Mouse (Mus musculus): ENCODE measurements at regions not wholly inside any gene's neighbourhood (a gene's known extent, or its start where the extent isn't known, plus 50 kb on each side); places are given as distances from the start of the nearest gene placed in this dataset.

DNA sequence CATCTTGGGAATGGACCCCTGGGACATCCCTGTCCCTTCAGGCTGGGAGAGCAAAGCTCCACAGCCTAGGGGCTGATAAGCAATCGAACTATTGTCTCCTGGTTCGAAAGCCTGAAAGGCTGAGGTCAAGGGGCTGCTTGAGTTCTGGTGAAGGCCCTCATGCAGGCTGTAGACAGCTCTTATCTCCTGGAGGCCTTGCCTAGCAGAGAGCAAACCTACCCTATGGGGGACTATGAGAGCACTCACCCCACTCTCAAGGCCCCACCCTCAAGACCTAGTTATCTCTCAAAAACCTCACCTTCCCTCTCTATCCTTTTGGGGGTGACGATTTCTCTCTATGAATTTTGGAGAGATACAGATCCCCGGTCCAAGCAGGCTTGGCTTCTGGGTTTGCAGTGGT lies 92.8 kb downstream of the Gadd45g start:
- Histone ChIP-seq H3K9me3 (replicated peaks) (no peaks in the 10 kb centered on the region), H3K4me3 (no peak overlapping the region), H3K27me3 (ENCODE audit: low read depth, poor library complexity, severe bottlenecking) (no peaks in the 10 kb centered on the region), H3K27ac (no peak overlapping the region), H3K36me3 (no peaks in the 10 kb centered on the region), H3K4me1 (peaks cover 18% of the 10 kb centered on the region)
- no peak for DNase-seq (ENCODE audit: low spot score)
- WGBS = 89% methylated on average over 4 of the region's 4 CpGs

DNA sequence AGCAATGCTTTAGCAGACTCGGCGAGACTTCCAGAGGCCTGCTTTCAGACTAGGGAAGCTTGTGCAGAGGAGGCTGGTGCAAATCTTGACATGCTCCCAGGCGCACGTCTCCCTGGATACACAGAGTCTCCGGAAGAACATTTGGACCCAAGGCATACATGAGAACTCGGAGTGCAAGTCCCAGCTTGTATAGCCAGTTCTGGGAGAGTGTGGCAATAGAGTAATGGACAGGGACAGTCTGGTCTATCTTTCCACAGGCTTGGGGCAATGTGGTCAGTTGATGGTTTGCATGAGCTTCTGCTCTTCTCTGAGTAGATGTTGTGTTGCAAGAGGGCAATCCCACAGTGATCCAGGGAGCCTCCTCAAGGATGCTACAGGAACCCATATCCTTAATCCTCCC lies 93.2 kb downstream of the Gadd45g start:
- Histone ChIP-seq H3K36me3 (no peaks in the 10 kb centered on the region), H3K27me3 (ENCODE audit: low read depth, poor library complexity, severe bottlenecking) (no peaks in the 10 kb centered on the region), H3K27ac (no peak overlapping the region), H3K4me1 (peaks cover 18% of the 10 kb centered on the region), H3K4me3 (no peak overlapping the region), H3K9me3 (replicated peaks) (no peaks in the 10 kb centered on the region)
- DNase-seq (ENCODE audit: low spot score) = no peak
- WGBS = 95% methylated on average over 6 of the region's 6 CpGs

DNA sequence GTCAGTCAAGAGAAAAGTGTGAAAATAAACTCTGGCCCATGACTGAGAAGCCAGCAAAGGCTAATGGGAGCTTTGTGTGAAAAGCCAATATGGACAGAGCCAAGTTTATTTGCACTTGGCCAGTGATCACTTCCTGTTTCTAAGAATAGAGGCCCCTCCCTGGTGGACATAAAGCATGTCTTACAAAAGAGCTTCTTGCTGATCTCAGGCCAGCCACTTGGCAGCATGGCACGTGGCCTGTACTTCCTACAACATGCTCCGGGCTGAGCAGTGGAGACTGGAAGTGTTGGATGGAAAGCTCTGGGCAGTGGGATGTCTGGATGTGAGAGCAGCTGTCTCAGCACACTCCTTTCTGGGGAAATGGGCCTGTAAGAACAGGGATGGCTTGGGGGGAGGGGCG lies 99.7 kb downstream of the Gadd45g start:
- no peaks in the 10 kb centered on the region for H3K27me3 ChIP-seq (ENCODE audit: low read depth, poor library complexity, severe bottlenecking)
- no peak overlapping the region for H3K27ac ChIP-seq
- H3K4me1 ChIP-seq = peaks cover 27% of the 10 kb centered on the region
- 81% methylated on average over 3 of the region's 3 CpGs for WGBS
- H3K36me3 ChIP-seq = no peaks in the 10 kb centered on the region
- H3K4me3 ChIP-seq = no peak overlapping the region
- DNase-seq (ENCODE audit: low spot score) = no peak
- no peaks in the 10 kb centered on the region for H3K9me3 ChIP-seq (replicated peaks)

DNA sequence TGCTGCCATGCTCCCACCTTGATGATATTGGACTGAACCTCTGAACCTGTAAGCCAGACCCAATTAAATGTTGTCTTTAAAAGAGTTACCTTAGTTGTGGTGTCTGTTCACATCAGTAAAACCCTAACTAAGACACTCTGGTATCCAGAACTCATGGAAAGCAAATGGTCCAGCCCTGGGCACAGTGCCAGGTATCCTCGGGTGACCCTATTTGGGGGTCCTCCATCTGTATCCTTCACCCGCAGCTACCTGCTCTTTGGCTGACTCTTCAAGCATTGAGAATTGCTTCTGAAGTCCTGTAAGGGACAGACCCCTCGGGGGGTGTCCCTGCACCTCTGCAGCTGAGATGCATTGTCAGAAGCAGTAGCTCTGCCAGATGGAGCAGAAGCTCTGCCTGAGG lies 102.4 kb downstream of the Gadd45g start:
- H3K27ac ChIP-seq = no peak overlapping the region
- WGBS = 91% methylated on average over 3 of the region's 3 CpGs
- H3K27me3 ChIP-seq (ENCODE audit: low read depth, poor library complexity, severe bottlenecking) = no peaks in the 10 kb centered on the region
- peaks cover 46% of the 10 kb centered on the region for H3K4me1 ChIP-seq
- H3K4me3 ChIP-seq = no peak overlapping the region
- no peaks in the 10 kb centered on the region for H3K9me3 ChIP-seq (replicated peaks)
- DNase-seq (ENCODE audit: low spot score) = no peak
- H3K36me3 ChIP-seq = no peaks in the 10 kb centered on the region

DNA sequence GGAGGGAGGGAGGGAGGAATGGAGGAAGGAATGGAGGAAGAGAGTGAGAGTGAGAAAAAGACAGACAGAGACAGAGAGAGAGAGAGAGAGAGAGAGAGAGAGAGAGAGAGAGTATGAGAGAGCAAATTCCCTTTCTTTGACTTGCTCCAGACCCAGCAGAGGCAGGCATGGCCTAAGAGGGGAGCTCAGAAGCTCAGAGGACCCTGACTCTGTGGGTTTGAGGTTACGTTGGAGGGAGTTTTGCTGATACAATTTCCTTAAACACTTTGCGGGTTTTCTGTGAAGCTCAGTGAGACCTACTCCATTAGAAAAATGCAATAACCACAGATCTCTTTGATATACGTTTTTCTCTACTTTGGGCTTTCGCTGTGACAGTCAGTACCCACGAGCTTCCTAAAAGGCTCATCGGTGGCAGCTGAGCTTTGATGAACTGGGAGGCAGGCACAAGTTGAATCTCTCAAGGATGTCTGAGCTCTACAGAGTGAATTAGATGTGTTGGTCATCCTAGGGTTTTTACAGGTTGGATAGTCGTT lies 105.1 kb downstream of the Gadd45g start:
- no peaks in the 10 kb centered on the region for H3K9me3 ChIP-seq (replicated peaks)
- H3K27ac ChIP-seq = peak overlapping the region; percentile 36; the same call in 1 of the 2 replicates
- H3K4me3 ChIP-seq = no peak overlapping the region
- no peaks in the 10 kb centered on the region for H3K36me3 ChIP-seq
- DNase-seq (ENCODE audit: low spot score) = no peak
- 92% methylated on average over 7 of the region's 7 CpGs for WGBS
- H3K27me3 ChIP-seq (ENCODE audit: low read depth, poor library complexity, severe bottlenecking) = no peaks in the 10 kb centered on the region
- peaks cover 44% of the 10 kb centered on the region for H3K4me1 ChIP-seq

DNA sequence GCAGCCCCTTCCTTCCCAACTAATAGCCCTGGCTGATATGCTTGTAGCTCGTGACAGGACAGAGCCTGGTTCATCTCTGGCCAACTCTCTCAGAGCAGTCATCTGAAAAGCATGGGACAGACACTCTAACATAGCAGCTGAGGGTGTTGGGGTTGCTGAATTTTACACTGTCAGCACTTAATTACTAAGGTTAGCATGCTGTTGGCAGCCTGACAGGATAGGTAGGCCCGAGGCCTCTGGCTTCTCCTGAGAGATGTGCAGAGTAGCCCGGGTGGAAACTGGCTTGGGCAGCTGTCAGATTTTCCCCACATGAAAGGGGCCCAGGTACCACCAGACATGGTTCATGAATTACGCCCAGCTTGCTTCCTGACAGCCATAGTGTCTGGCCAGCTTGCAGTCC lies 106.6 kb downstream of the Gadd45g start:
- Histone ChIP-seq H3K4me1 (peaks cover 49% of the 10 kb centered on the region), H3K9me3 (replicated peaks) (no peaks in the 10 kb centered on the region), H3K4me3 (no peak overlapping the region), H3K36me3 (no peaks in the 10 kb centered on the region), H3K27ac (peak overlapping the region; percentile 36; the same call in 1 of the 2 replicates), H3K27me3 (ENCODE audit: low read depth, poor library complexity, severe bottlenecking) (no peaks in the 10 kb centered on the region)
- WGBS = 37% methylated on average over 4 of the region's 4 CpGs
- DNase-seq (ENCODE audit: low spot score) = no peak

DNA sequence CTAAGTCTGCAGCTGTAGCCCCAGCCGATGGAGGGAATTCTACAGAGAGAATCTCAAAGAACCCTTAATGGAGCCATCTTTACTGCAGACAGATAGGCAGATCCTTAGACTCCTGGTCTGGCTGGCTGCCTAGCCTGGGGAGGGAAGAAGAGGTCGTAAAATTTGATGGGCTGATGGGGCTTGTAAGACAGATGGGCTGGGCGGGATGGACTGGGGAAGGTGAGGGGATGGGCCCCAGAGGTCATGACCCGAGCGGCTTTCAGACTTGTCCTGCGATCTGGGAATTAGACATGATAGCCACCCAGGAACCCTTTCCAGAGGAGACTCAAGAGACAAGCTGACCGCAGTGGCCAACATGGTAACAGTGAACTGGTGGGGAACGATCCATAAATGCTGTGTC lies 107.1 kb downstream of the Gadd45g start:
- Histone ChIP-seq H3K4me3 (no peak overlapping the region), H3K27ac (0 out of 2 replicates have a peak overlapping the region, but pooled peaks have one; percentile 36), H3K9me3 (replicated peaks) (no peaks in the 10 kb centered on the region), H3K4me1 (peaks cover 52% of the 10 kb centered on the region), H3K36me3 (no peaks in the 10 kb centered on the region), H3K27me3 (ENCODE audit: low read depth, poor library complexity, severe bottlenecking) (no peaks in the 10 kb centered on the region)
- DNase-seq (ENCODE audit: low spot score) = no peak
- 24% methylated on average over 8 of the region's 8 CpGs for WGBS

DNA sequence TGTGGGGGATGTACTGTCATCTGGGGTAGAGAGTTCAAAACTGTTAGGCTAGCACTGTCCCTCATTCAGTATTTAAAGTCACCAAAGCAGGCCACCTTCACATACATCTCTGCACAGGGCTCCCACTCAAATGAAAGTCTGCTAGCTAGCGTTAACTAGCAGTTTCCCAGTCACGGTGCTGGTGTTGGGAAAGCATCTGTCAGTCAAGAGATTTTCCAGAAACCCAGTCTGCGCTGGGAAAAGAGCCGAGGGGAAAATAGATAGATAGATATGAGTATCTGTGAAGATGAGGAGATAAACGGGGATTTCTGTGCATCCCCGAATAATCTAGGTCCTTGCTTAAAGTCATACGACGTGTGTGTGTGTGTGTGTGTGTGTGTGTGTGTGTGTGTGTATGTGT lies 110.6 kb downstream of the Gadd45g start:
- Histone ChIP-seq H3K4me3 (no peak overlapping the region), H3K27ac (no peak overlapping the region), H3K27me3 (ENCODE audit: low read depth, poor library complexity, severe bottlenecking) (no peaks in the 10 kb centered on the region), H3K36me3 (no peaks in the 10 kb centered on the region), H3K9me3 (replicated peaks) (no peaks in the 10 kb centered on the region), H3K4me1 (peaks cover 31% of the 10 kb centered on the region)
- no peak for DNase-seq (ENCODE audit: low spot score)
- 66% methylated on average over 8 of the region's 8 CpGs for WGBS

DNA sequence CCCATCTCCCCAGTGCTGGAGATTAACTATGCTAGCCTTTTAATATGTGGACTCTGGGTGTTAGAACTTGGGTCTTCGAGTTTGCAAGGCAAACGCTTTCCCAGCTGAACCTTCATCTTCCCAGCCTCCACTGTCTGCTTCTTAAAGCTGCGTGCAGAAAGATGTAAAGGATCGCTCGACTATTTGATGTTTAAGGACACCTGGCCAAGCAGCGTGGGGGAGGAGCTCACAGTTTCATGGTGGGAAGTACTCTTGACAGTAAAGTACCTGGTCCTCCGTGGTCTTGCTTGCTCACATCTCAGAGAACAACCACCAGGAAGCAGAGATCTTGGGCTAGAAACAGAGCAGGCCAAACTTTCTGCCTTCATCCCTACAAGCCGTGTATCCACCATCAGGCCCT lies 113.1 kb downstream of the Gadd45g start:
- Histone ChIP-seq H3K36me3 (no peaks in the 10 kb centered on the region), H3K4me1 (peaks cover 35% of the 10 kb centered on the region)
- WGBS = 87% methylated on average over 8 of the region's 8 CpGs

DNA sequence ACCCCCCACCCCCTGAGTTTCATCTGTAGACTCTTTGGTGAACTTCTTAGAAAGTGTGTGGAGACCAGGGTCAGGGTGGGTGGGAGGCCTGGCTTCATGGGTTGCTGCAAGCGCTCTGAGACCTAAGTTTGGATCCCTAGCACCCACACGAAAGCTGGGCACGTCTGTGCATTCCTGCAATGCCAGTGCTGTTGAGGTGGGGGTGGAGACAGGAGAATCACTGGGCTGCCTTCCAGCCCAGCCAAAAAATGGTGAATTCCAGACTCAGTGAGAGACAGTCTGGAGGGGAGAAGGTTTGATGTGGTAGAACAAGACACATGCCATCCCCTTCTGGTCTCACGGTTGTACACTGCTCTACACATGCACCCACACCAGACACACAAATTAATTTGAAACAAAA lies 113.8 kb downstream of the Gadd45g start:
- no peak overlapping the region for H3K27ac ChIP-seq
- peaks cover 41% of the 10 kb centered on the region for H3K4me1 ChIP-seq
- no peaks in the 10 kb centered on the region for H3K36me3 ChIP-seq
- WGBS = 95% methylated on average over 4 of the region's 4 CpGs
- no peak overlapping the region for H3K4me3 ChIP-seq
- no peaks in the 10 kb centered on the region for H3K9me3 ChIP-seq (replicated peaks)
- no peaks in the 10 kb centered on the region for H3K27me3 ChIP-seq (ENCODE audit: low read depth, poor library complexity, severe bottlenecking)
- DNase-seq (ENCODE audit: low spot score) = no peak

More for the DNA sequence above, 113.1 kb downstream of the Gadd45g start:
- H3K9me3 ChIP-seq (replicated peaks) = no peaks in the 10 kb centered on the region
- no peak overlapping the region for H3K27ac ChIP-seq
- no peak overlapping the region for H3K4me3 ChIP-seq
- no peaks in the 10 kb centered on the region for H3K27me3 ChIP-seq (ENCODE audit: low read depth, poor library complexity, severe bottlenecking)
- no peak for DNase-seq (ENCODE audit: low spot score)

DNA sequence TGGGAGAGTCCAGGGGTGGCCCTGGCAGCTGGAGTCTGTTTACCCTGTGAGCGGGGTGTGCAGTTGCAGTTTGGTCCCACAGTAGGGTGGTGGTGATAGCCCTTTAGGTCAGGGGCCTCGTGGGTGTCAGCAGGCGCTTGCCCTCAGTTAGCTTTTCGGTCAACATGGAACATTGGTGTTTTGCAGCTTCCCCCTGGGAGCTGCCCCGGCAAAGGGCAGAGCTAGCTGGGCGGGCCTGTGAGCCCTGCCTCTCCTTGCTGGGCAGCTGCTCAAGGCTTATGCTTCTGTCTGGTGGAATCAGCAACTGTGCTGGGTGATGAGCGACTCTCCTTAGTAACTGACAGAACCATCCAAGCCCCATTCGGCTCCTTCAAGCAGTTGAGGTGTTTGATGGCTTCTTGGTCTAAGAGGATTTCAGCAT lies 115.7 kb downstream of the Gadd45g start:
- WGBS = 66% methylated on average over 8 of the region's 8 CpGs
- H3K4me3 ChIP-seq = no peak overlapping the region
- H3K4me1 ChIP-seq = peaks cover 41% of the 10 kb centered on the region
- H3K27me3 ChIP-seq (ENCODE audit: low read depth, poor library complexity, severe bottlenecking) = no peaks in the 10 kb centered on the region
- no peak for DNase-seq (ENCODE audit: low spot score)
- H3K27ac ChIP-seq = peak overlapping the region; percentile 47; the same call in 1 of the 2 replicates
- no peaks in the 10 kb centered on the region for H3K9me3 ChIP-seq (replicated peaks)
- H3K36me3 ChIP-seq = no peaks in the 10 kb centered on the region

DNA sequence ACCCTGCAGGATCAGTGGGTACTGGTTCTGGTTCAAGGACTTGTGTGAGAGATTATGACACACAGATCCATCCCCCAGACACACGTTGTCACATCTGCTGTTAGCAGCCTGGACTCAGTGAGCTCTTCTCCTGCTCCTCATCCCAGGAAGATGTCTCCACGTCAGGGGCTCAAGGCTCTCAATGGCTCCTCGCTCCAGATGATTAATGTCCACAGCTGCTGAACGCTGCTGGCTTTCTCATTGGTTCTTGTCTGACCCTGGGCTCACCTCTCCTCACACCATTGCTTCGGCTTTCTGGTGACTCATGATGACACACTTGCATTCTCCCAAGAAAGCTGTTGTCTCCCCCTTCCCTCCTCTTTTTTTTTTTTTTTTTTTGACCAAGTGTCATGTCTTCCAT lies 116.2 kb downstream of the Gadd45g start:
- 28% methylated on average over 5 of the region's 5 CpGs for WGBS
- H3K4me1 ChIP-seq = peaks cover 41% of the 10 kb centered on the region
- peak overlapping the region; percentile 47; the same call in 1 of the 2 replicates for H3K27ac ChIP-seq

DNA sequence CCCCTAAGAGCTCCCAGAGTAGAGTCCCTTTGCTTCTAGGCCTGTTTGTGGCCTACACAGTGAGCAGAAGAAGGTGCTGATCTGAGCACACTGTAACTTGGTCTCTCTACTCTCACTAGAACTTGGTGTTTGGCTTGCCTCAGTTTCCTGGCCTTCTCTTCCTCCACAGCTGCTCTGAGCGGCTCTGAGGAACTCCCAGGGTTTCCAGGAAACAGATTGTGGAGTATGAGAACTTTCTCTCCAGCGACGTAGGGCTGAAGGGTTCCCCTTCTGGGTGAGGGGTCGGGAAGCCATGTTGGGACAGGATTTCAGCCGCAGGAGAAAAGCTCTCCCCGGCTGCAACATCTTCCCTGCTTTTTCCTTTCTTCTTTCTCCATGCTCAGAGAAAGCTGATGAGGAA lies 117.5 kb downstream of the Gadd45g start:
- WGBS = 87% methylated on average over 6 of the region's 6 CpGs
- peak overlapping the region; percentile 51; the same call in 1 of the 2 replicates for H3K27ac ChIP-seq

More for the DNA sequence above, 116.2 kb downstream of the Gadd45g start:
- Histone ChIP-seq H3K4me3 (no peak overlapping the region), H3K27me3 (ENCODE audit: low read depth, poor library complexity, severe bottlenecking) (no peaks in the 10 kb centered on the region), H3K9me3 (replicated peaks) (no peaks in the 10 kb centered on the region), H3K36me3 (no peaks in the 10 kb centered on the region)
- no peak for DNase-seq (ENCODE audit: low spot score)

DNA sequence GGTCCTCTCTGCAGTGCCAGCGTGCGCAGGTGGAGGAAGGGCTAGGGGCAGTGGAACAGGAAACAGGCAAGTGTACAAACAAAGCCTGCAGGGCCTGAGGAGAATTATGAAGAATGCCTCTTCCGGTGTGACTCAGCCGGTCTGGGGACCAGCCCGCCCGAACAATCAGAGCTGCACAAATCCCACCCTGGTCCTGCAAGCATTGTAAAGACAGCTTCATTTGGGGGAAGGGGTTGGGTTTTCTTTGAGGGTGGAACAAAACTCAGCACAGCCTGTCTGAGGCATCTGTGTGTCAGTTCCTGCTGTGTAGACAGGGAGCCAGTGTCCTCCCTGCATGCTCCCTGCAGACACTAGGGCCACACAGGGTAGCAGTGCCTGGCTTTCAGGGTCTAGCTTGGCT lies 117.9 kb downstream of the Gadd45g start:
- no peaks in the 10 kb centered on the region for H3K27me3 ChIP-seq (ENCODE audit: low read depth, poor library complexity, severe bottlenecking)
- peak overlapping the region; percentile 51 for H3K27ac ChIP-seq
- DNase-seq (ENCODE audit: low spot score) = no peak
- H3K9me3 ChIP-seq (replicated peaks) = no peaks in the 10 kb centered on the region
- H3K36me3 ChIP-seq = no peaks in the 10 kb centered on the region
- WGBS = 81% methylated on average over 6 of the region's 6 CpGs
- no peak overlapping the region for H3K4me3 ChIP-seq
- peaks cover 39% of the 10 kb centered on the region for H3K4me1 ChIP-seq

More for the DNA sequence above, 117.5 kb downstream of the Gadd45g start:
- peaks cover 36% of the 10 kb centered on the region for H3K4me1 ChIP-seq
- H3K9me3 ChIP-seq (replicated peaks) = no peaks in the 10 kb centered on the region
- no peak overlapping the region for H3K4me3 ChIP-seq
- H3K36me3 ChIP-seq = no peaks in the 10 kb centered on the region
- DNase-seq (ENCODE audit: low spot score) = no peak
- no peaks in the 10 kb centered on the region for H3K27me3 ChIP-seq (ENCODE audit: low read depth, poor library complexity, severe bottlenecking)
